Mouse (Mus musculus): ENCODE measurements around the gene Rab40c.

GRCm38 (mm10) chr17:25900193-25900592 is 19.3 kb downstream of the Rab40c start:
- TF ChIP-seq TCF12 (IDR thresholded peaks at IDR 0.05; ENCODE audit: insufficient read depth, poor library complexity, severe bottlenecking): no peak
- no peak for TF ChIP-seq MYOD1 (IDR thresholded peaks at IDR 0.05; ENCODE audit: control insufficient read depth in 1 of 3, insufficient read length in 2 of 3, low read depth in 2 of 3)
- TF ChIP-seq MAX (IDR thresholded peaks at IDR 0.05; ENCODE audit: low read depth): no peak
- TF ChIP-seq E2F4 (IDR thresholded peaks at IDR 0.05; ENCODE audit: insufficient read depth): no peak
- no peak for TF ChIP-seq POLR2A (IDR thresholded peaks at IDR 0.05; ENCODE audit: insufficient read length, low read depth)
- TF ChIP-seq CEBPB (IDR thresholded peaks at IDR 0.05; ENCODE audit: insufficient read depth, poor library complexity, severe bottlenecking): no peak
